Mouse (Mus musculus): ENCODE results near the gene 4930516K23Rik.

DNA sequence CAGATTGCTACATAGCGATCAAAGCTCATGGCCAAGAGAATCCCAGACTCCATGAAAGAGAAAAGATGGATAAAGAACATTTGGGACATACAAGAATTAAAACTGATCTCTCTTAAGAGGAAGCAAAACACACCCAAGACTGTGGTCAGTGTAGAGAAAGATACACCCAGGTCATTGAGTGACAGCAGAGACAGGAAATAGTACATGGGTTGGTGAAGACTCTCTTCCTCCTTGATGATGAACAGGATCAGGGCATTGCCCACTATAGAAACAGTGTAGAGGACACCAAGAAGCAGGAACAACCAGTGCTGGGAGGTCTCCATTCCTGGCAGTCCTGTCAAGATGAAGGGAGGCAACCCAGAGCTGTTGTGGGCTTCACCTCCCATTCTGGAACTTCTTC, 2.0 kb downstream of the 4930516K23Rik start:
- TF ChIP-seq POLR2A (IDR thresholded peaks at IDR 0.05; ENCODE audit: borderline replicate concordance, insufficient read depth, low read length) (no peak), CTCF (IDR thresholded peaks at IDR 0.05; ENCODE audit: borderline replicate concordance, insufficient read depth, low read depth, low read length) (no peak)

All from cerebellum, adult 2 months (tissue).